Mouse (Mus musculus): ENCODE results near the gene Map3k5. TPM values are rescaled to one million over a fixed set of nuclear protein-coding genes. Genes with fewer than 3 reads are reported as not detected.

Gene Map3k5
- polyA plus RNA-seq, 1 experiment from 2014 or later = 1.8 TPM

DNA sequence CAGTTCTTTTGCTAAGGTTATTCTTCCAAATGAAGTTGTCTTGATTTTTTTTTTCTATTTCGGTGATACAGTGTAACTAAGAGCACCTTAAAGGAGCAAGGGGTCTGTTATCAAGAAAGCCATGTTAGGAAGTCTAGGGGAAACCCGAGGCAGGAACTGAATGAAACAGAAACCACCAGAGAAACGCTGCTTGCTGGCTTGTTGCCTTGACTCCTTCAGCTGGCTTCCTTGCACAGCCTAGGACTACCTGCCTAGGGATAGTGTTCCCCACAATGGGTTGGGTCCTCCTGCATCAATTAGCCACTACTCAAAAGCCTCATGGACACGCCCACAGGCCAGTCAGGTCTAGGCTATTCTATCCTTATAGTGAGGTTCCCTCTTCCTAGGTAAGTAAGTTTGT is 106.4 kb downstream of the Map3k5 start:
- H3K36me3 ChIP-seq (replicated peaks; ENCODE audit: control insufficient read depth, insufficient read depth) = no peaks in the 10 kb centered on the region
- no peaks in the 10 kb centered on the region; the same call in 1 of the 2 replicates for H3K4me1 ChIP-seq (replicated peaks; ENCODE audit: control insufficient read depth, insufficient read depth, low read length)
- H3K4me3 ChIP-seq (replicated peaks; ENCODE audit: low read length) = no peak overlapping the region
- H3K4me2 ChIP-seq (replicated peaks) = no peak overlapping the region
- H3K27ac ChIP-seq = no peak overlapping the region
- DNase-seq (ENCODE audit: low spot score) (no peak), ATAC-seq (ENCODE audit: low FRiP score) (no peak)
- WGBS = 85% methylated on average over 4 of the region's 4 CpGs
- H3K9me3 ChIP-seq (ENCODE audit: control insufficient read depth, low read length) = no peaks in the 10 kb centered on the region
- no peaks in the 10 kb centered on the region for H3K27me3 ChIP-seq (ENCODE audit: control insufficient read depth, insufficient read depth, low read length)
- no peak overlapping the region for H3K9ac ChIP-seq

DNA sequence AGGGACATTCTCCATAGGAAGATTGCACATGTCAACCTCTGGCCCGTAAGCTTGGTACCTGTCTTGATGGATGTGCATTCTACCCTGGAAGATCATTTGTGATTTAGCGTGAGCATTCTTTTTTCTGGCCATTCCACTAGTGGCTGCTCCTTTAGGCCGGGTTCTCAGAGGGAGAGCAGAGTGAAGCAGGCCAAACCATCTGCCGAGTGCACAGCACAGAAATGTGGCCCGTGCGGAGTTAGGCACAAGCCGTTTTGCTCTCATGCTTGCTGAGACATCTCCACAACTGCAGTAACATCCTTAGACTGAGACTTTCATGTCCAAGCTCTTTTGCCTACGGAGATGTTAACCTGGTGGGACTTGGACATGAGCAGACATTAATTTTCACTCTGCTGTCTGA is 107.8 kb downstream of the Map3k5 start:
- Histone ChIP-seq H3K4me3 (replicated peaks; ENCODE audit: low read length) (no peak overlapping the region), H3K27me3 (ENCODE audit: control insufficient read depth, insufficient read depth, low read length) (no peaks in the 10 kb centered on the region), H3K27ac (no peak overlapping the region), H3K36me3 (replicated peaks; ENCODE audit: control insufficient read depth, insufficient read depth) (no peaks in the 10 kb centered on the region), H3K4me1 (replicated peaks; ENCODE audit: control insufficient read depth, insufficient read depth, low read length) (no peaks in the 10 kb centered on the region; the same call in 1 of the 2 replicates), H3K9me3 (ENCODE audit: control insufficient read depth, low read length) (no peaks in the 10 kb centered on the region), H3K9ac (no peak overlapping the region), H3K4me2 (replicated peaks) (no peak overlapping the region)
- WGBS = 92% methylated on average over 8 of the region's 8 CpGs
- ATAC-seq (ENCODE audit: low FRiP score) (no peak), DNase-seq (ENCODE audit: low spot score) (no peak)

DNA sequence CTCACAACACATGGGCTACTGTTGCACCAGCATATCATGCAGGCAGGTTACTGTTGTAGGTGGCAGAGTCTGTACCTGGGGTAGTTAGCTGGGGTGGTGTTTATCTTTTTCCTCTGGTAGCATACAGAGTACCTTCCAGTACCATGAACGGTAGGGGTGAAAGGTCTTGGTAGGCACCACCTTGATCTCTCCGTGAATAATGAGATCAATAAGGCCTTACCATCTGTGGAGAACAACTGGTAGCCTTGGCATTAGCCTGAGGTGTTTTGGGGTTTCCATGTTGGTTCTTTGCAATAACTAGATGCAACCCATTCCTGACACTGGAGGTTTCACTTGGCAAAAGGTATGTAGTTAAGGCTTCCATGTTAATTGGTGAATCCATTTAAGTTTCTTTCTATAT is 109.8 kb downstream of the Map3k5 start:
- no peak for DNase-seq (ENCODE audit: low spot score)
- Histone ChIP-seq H3K4me1 (replicated peaks; ENCODE audit: control insufficient read depth, insufficient read depth, low read length) (no peaks in the 10 kb centered on the region; the same call in 1 of the 2 replicates), H3K9me3 (ENCODE audit: control insufficient read depth, low read length) (no peaks in the 10 kb centered on the region), H3K27ac (no peak overlapping the region), H3K9ac (no peak overlapping the region), H3K4me3 (replicated peaks; ENCODE audit: low read length) (no peak overlapping the region), H3K36me3 (replicated peaks; ENCODE audit: control insufficient read depth, insufficient read depth) (no peaks in the 10 kb centered on the region), H3K4me2 (replicated peaks) (no peak overlapping the region), H3K27me3 (ENCODE audit: control insufficient read depth, insufficient read depth, low read length) (no peaks in the 10 kb centered on the region)
- ATAC-seq (ENCODE audit: low FRiP score) = no peak
- WGBS = 95% methylated on average over 2 of the region's 2 CpGs

DNA sequence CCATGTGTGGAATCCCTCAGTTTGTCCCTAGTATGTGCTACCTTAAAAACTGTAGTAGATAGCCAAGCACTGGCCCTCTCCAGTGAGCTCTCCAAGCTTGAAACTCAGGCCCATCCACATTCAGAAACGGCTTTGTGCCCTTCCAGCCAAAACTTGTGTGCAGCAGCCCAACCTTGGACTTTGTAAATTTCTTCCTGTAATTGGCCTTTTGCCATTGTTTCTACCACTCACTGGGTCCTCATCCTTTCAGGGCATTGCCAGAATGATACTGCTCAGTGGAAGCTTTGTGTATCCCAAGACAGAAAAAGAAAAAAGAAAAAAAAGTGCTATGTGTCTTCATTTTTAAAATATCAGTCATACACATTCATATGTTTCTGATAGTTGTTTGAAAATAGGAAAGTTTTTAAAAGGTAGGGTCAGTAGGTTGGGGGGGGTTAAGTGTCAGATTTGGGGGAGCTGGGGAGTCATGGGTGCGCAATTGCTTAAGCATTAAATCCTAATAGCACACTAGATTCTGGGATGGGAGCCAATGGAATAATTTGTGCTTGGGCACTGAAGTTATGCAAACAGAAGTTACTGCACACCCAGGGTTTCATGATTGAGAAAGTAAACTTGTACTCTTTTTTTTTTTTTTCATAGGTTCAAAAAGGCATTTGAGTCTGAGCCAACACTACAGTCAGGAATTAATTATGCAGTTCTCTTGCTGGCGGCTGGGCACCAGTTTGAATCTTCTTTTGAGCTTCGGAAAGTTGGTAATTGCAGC is 111.6 kb downstream of the Map3k5 start:
- WGBS = 61% methylated on average over 4 of the region's 4 CpGs
- H3K9me3 ChIP-seq (ENCODE audit: control insufficient read depth, low read length) = no peaks in the 10 kb centered on the region
- H3K4me3 ChIP-seq (replicated peaks; ENCODE audit: low read length) = no peak overlapping the region
- no peak overlapping the region for H3K27ac ChIP-seq
- H3K9ac ChIP-seq = no peak overlapping the region
- no peaks in the 10 kb centered on the region for H3K4me1 ChIP-seq (replicated peaks; ENCODE audit: control insufficient read depth, insufficient read depth, low read length)
- no peak; the same call in 1 of the 2 replicates for ATAC-seq (ENCODE audit: low FRiP score)
- no peaks in the 10 kb centered on the region for H3K27me3 ChIP-seq (ENCODE audit: control insufficient read depth, insufficient read depth, low read length)
- no peaks in the 10 kb centered on the region for H3K36me3 ChIP-seq (replicated peaks; ENCODE audit: control insufficient read depth, insufficient read depth)
- H3K4me2 ChIP-seq (replicated peaks) = no peak overlapping the region
- peak; percentile 70 for DNase-seq (ENCODE audit: low spot score)

GRCm38 (mm10) chr10:20056859-20057644 is 122.8 kb downstream of the Map3k5 start:
- WGBS = 92% methylated on average over 14 of the region's 14 CpGs
- H3K27me3 ChIP-seq (ENCODE audit: control insufficient read depth, insufficient read depth, low read length) = no peaks in the 10 kb centered on the region
- H3K36me3 ChIP-seq (replicated peaks; ENCODE audit: control insufficient read depth, insufficient read depth) = no peaks in the 10 kb centered on the region
- no peak overlapping the region for H3K4me2 ChIP-seq (replicated peaks)
- H3K9ac ChIP-seq = no peak overlapping the region
- ATAC-seq (ENCODE audit: low FRiP score) (no peak), DNase-seq (ENCODE audit: low spot score) (no peak)
- no peak overlapping the region for H3K4me3 ChIP-seq (replicated peaks; ENCODE audit: low read length)
- H3K9me3 ChIP-seq (ENCODE audit: control insufficient read depth, low read length) = no peaks in the 10 kb centered on the region
- H3K27ac ChIP-seq = no peak overlapping the region
- H3K4me1 ChIP-seq (replicated peaks; ENCODE audit: control insufficient read depth, insufficient read depth, low read length) = no peaks in the 10 kb centered on the region

GRCm38 (mm10) chr10:20058031-20058430 is 123.8 kb downstream of the Map3k5 start:
- no peak overlapping the region for H3K4me3 ChIP-seq (replicated peaks; ENCODE audit: low read length)
- 86% methylated on average over 10 of the region's 10 CpGs for WGBS
- DNase-seq (ENCODE audit: low spot score) (no peak), ATAC-seq (ENCODE audit: low FRiP score) (no peak)
- no peaks in the 10 kb centered on the region for H3K27me3 ChIP-seq (ENCODE audit: control insufficient read depth, insufficient read depth, low read length)
- no peaks in the 10 kb centered on the region for H3K4me1 ChIP-seq (replicated peaks; ENCODE audit: control insufficient read depth, insufficient read depth, low read length)
- no peaks in the 10 kb centered on the region for H3K9me3 ChIP-seq (ENCODE audit: control insufficient read depth, low read length)
- H3K27ac ChIP-seq = no peak overlapping the region
- H3K36me3 ChIP-seq (replicated peaks; ENCODE audit: control insufficient read depth, insufficient read depth) = no peaks in the 10 kb centered on the region
- H3K9ac ChIP-seq = no peak overlapping the region
- no peak overlapping the region for H3K4me2 ChIP-seq (replicated peaks)

- Histone ChIP-seq H3K4me2 (replicated peaks) (no peak overlapping the region), H3K9me3 (ENCODE audit: control insufficient read depth, low read length) (no peaks in the 10 kb centered on the region), H3K27me3 (ENCODE audit: control insufficient read depth, insufficient read depth, low read length) (no peaks in the 10 kb centered on the region), H3K4me1 (replicated peaks; ENCODE audit: control insufficient read depth, insufficient read depth, low read length) (no peaks in the 10 kb centered on the region), H3K36me3 (replicated peaks; ENCODE audit: control insufficient read depth, insufficient read depth) (no peaks in the 10 kb centered on the region), H3K9ac (no peak overlapping the region), H3K4me3 (replicated peaks; ENCODE audit: low read length) (no peak overlapping the region), H3K27ac (no peak overlapping the region)
- ATAC-seq (ENCODE audit: low FRiP score) = no peak
- no peak for DNase-seq (ENCODE audit: low spot score)
- WGBS = 85% methylated on average over 10 of the region's 10 CpGs
These were observed 124.6 kb downstream of the Map3k5 start for GRCm38 (mm10) chr10:20058841-20059240.

- H3K4me1 ChIP-seq (replicated peaks; ENCODE audit: control insufficient read depth, insufficient read depth, low read length) = no peaks in the 10 kb centered on the region
- no peak overlapping the region for H3K27ac ChIP-seq
- no peak overlapping the region for H3K9ac ChIP-seq
- 72% methylated on average over 15 of the region's 15 CpGs for WGBS
- DNase-seq (ENCODE audit: low spot score) (no peak), ATAC-seq (ENCODE audit: low FRiP score) (no peak)
- no peak overlapping the region for H3K4me2 ChIP-seq (replicated peaks)
- H3K4me3 ChIP-seq (replicated peaks; ENCODE audit: low read length) = no peak overlapping the region
- H3K27me3 ChIP-seq (ENCODE audit: control insufficient read depth, insufficient read depth, low read length) = no peaks in the 10 kb centered on the region
- H3K9me3 ChIP-seq (ENCODE audit: control insufficient read depth, low read length) = no peaks in the 10 kb centered on the region
- H3K36me3 ChIP-seq (replicated peaks; ENCODE audit: control insufficient read depth, insufficient read depth) = no peaks in the 10 kb centered on the region
These were observed 126.2 kb downstream of the Map3k5 start for GRCm38 (mm10) chr10:20060320-20060970.

DNA sequence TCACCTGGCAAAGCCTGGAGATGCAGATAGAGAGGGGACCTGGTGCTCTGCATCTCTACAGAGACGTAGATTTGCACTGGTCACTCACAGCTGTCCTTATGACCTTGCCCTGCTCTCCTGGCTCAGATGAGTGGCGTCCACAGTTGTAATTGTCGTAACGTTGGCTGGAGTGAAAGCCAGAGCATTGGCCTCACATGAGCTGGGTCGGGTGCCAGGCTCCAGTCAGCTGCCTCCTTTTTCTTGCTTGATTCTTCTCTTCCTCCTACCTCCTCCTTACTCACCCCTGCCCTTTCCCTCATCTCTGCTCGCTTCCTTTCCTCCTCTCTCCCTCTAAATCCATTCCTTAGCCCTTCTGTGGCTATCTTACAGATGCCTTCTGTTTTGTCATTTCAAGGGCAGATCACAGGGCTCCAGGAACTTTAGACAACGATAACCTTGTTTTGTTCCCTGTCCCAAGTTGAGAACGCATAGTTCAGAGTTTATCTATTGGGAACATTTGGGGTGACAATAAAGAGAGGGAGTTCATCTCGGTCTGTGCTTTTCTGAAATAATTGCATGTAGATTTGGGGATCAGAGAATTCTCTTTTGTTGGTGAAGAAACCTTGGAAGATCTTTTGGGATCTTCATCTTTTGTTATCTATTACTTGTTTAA is 130.4 kb downstream of the Map3k5 start:
- H3K9ac ChIP-seq = no peak overlapping the region
- H3K4me2 ChIP-seq (replicated peaks) = no peak overlapping the region
- DNase-seq (ENCODE audit: low spot score) = no peak
- no peaks in the 10 kb centered on the region for H3K9me3 ChIP-seq (ENCODE audit: control insufficient read depth, low read length)
- H3K27me3 ChIP-seq (ENCODE audit: control insufficient read depth, insufficient read depth, low read length) = no peaks in the 10 kb centered on the region
- H3K4me3 ChIP-seq (replicated peaks; ENCODE audit: low read length) = no peak overlapping the region
- no peaks in the 10 kb centered on the region for H3K36me3 ChIP-seq (replicated peaks; ENCODE audit: control insufficient read depth, insufficient read depth)
- H3K4me1 ChIP-seq (replicated peaks; ENCODE audit: control insufficient read depth, insufficient read depth, low read length) = no peaks in the 10 kb centered on the region
- 83% methylated on average over 9 of the region's 9 CpGs for WGBS
- ATAC-seq (ENCODE audit: low FRiP score) = no peak
- no peak overlapping the region for H3K27ac ChIP-seq

Data from hindbrain, embryonic 14.5 days (tissue).